Mouse (Mus musculus) kidney, postnatal 10 days (tissue): ENCODE results near the gene Best1.
A peak's percentile ranks its signal among the peaks of the same experiment; 100 is the strongest.

ENCODE experiments used
- DNase-seq: peaks from one replicate; pipeline ENCODE4 v3.0.0; 2021; ENCODE audit warnings: mixed read lengths

Gene Best1

GRCm38 (mm10) chr19:9956624-9957388 is 44.6 kb downstream of the Best1 start:
- DNase-seq, result no peak

- no peak for DNase-seq
Measured at GRCm38 (mm10) chr19:9955438-9955837, 46.0 kb downstream of the Best1 start.

- DNase-seq, result peak; percentile 29
Measured at GRCm38 (mm10) chr19:9954811-9955202, 46.6 kb downstream of the Best1 start.

GRCm38 (mm10) chr19:9954055-9954810 is 47.2 kb downstream of the Best1 start:
- peak; percentile 76 for DNase-seq

- no peak for DNase-seq
Measured at GRCm38 (mm10) chr19:9952912-9953311, 48.5 kb downstream of the Best1 start.

GRCm38 (mm10) chr19:9952390-9952789 is 49.0 kb downstream of the Best1 start:
- no peak for DNase-seq

GRCm38 (mm10) chr19:9946986-9947385 is 54.4 kb downstream of the Best1 start:
- no peak for DNase-seq

- DNase-seq, result no peak
Measured at GRCm38 (mm10) chr19:9945800-9946564, 55.5 kb downstream of the Best1 start.

GRCm38 (mm10) chr19:9942539-9943533 is 58.6 kb downstream of the Best1 start:
- no peak for DNase-seq

- no peak for DNase-seq
Measured at GRCm38 (mm10) chr19:9941809-9942208, 59.6 kb downstream of the Best1 start.

GRCm38 (mm10) chr19:9940903-9941302 is 60.5 kb downstream of the Best1 start:
- DNase-seq, result no peak

GRCm38 (mm10) chr19:9939841-9940240 is 61.6 kb downstream of the Best1 start:
- no peak for DNase-seq

GRCm38 (mm10) chr19:9938824-9939303 is 62.6 kb downstream of the Best1 start:
- no peak for DNase-seq

- no peak for DNase-seq
Measured at GRCm38 (mm10) chr19:9938156-9938823, 63.1 kb downstream of the Best1 start.

- no peak for DNase-seq
Measured at GRCm38 (mm10) chr19:9937428-9937827, 64.0 kb downstream of the Best1 start.

GRCm38 (mm10) chr19:9936579-9936978 is 64.9 kb downstream of the Best1 start:
- no peak for DNase-seq
